In genomic region chr9:109096251-109096661, GRCm38 (mm10) we compare ENCODE assay signal across 8 mouse cellular contexts. TPM values are rescaled to one million over a fixed set of nuclear protein-coding genes. Genes with fewer than 3 reads are reported as not detected.
DNase-seq lines count a peak whose midpoint lies in the region; ATAC-seq and TF ChIP-seq lines count a peak whose summit lies in the region.

No protein-coding gene starts in this region.

- H3K9ac ChIP-seq in hindbrain, embryonic 15.5 days: peak overlapping the region; percentile 80
- H3K9ac ChIP-seq in midbrain, embryonic 13.5 days (replicated peaks): peak overlapping the region; percentile 93

- intact Hi-C loops in gastrocnemius, adult 2 months (cut with DNase I): no loop called here

- ATAC-seq in hindbrain, embryonic 15.5 days (ENCODE audit: low FRiP score, low read depth): no peak
- no peak for ATAC-seq in midbrain, embryonic 13.5 days

- peaks cover 19% of the 10 kb centered on the region for H3K4me1 ChIP-seq in thymus, adult 2 months (replicated peaks; ENCODE audit: control insufficient read depth, insufficient read depth, low read length)
- peaks cover 52% of the 10 kb centered on the region for H3K4me1 ChIP-seq in hindbrain, embryonic 15.5 days (replicated peaks)
- peaks cover 53% of the 10 kb centered on the region for H3K4me1 ChIP-seq in midbrain, embryonic 13.5 days (replicated peaks)

- no peak for TF ChIP-seq CTCF in gastrocnemius, adult 2 months (IDR thresholded peaks at IDR 0.05)
- TF ChIP-seq CTCF in thymus, adult 2 months (IDR thresholded peaks at IDR 0.05; ENCODE audit: borderline replicate concordance, control insufficient read depth, extremely low read depth, insufficient read depth, low read length, poor library complexity): no peak

- TF ChIP-seq POLR2A in thymus, adult 2 months (IDR thresholded peaks at IDR 0.05; ENCODE audit: control insufficient read depth, extremely low read depth, insufficient read depth, low read length, poor library complexity): no peak

- peak overlapping the region; percentile 87 for H3K4me3 ChIP-seq in gastrocnemius, adult 2 months
- H3K4me3 ChIP-seq in thymus, adult 2 months (ENCODE audit: control insufficient read depth, insufficient read depth, low read length): peak overlapping the region; percentile 84
- H3K4me3 ChIP-seq in hindbrain, embryonic 15.5 days: peak overlapping the region; percentile 66
- peak overlapping the region; percentile 73 for H3K4me3 ChIP-seq in midbrain, embryonic 13.5 days (replicated peaks)

- no peaks in the 10 kb centered on the region for H3K27me3 ChIP-seq in thymus, adult 2 months (ENCODE audit: control insufficient read depth, insufficient read depth, low read length)
- no peaks in the 10 kb centered on the region for H3K27me3 ChIP-seq in hindbrain, embryonic 15.5 days
- no peaks in the 10 kb centered on the region for H3K27me3 ChIP-seq in midbrain, embryonic 13.5 days

- 90% methylated on average over 9 of the region's 9 CpGs for WGBS in thymus, adult 2 months
- WGBS in hindbrain, embryonic 15.5 days: 5% methylated on average over 9 of the region's 9 CpGs
- 6% methylated on average over 9 of the region's 9 CpGs for WGBS in midbrain, embryonic 13.5 days

- H3K36me3 ChIP-seq in thymus, adult 2 months (ENCODE audit: control insufficient read depth, insufficient read depth, low read length): no peaks in the 10 kb centered on the region
- H3K36me3 ChIP-seq in hindbrain, embryonic 15.5 days: peaks cover 7% of the 10 kb centered on the region
- peaks cover 41% of the 10 kb centered on the region for H3K36me3 ChIP-seq in midbrain, embryonic 13.5 days

- peak overlapping the region; percentile 80 for H3K27ac ChIP-seq in gastrocnemius, adult 2 months
- no peak overlapping the region for H3K27ac ChIP-seq in thymus, adult 2 months (ENCODE audit: control insufficient read depth, insufficient read depth, low read length)
- H3K27ac ChIP-seq in hindbrain, embryonic 15.5 days (replicated peaks): peak overlapping the region; percentile 98
- H3K27ac ChIP-seq in midbrain, embryonic 13.5 days: peak overlapping the region; percentile 100

- no peak for DNase-seq in gastrocnemius, adult 2 months
- no peak for DNase-seq in gastrocnemius, adult 18-20 months (ENCODE audit: low spot score)
- no peak for DNase-seq in thymus, adult 2 months
- no peak for DNase-seq in thymus, postnatal 36 days
- DNase-seq in urinary bladder, adult 18-20 months (ENCODE audit: low spot score in 2 of 2): no peak
- DNase-seq in cerebellum, postnatal 25 days: no peak

- H3K4me2 ChIP-seq in hindbrain, embryonic 15.5 days: peak overlapping the region; percentile 86
- peak overlapping the region; percentile 99 for H3K4me2 ChIP-seq in midbrain, embryonic 13.5 days (replicated peaks)

- H3K9me3 ChIP-seq in hindbrain, embryonic 15.5 days: no peaks in the 10 kb centered on the region
- no peaks in the 10 kb centered on the region for H3K9me3 ChIP-seq in midbrain, embryonic 13.5 days

RNA-seq across cellular contexts. Expression of gene Plxnb1, which starts 1.1 kb away (rescaled TPM):
- 1 to 10 TPM in 1 of 2 experiments, under 1 TPM in 1; 0.54 to 1.1 TPM for total RNA-seq in gastrocnemius, adult 2 months (2021)
- total RNA-seq in gastrocnemius, adult 18-20 months (2021): 1 to 10 TPM in 1 of 2 experiments, under 1 TPM in 1; 0.68 to 1.4 TPM
- 22.4 and 25.6 TPM in 2 replicates for polyA plus RNA-seq in thymus, adult 2 months (2012; rRNA removed)
- 19.2 and 19.8 TPM in 2 replicates for polyA plus RNA-seq in hindbrain, embryonic 15.5 days (2015; fragmentation: Nextera tagmentation; extraction: Ambion mirVana)
- 28.2 and 33.3 TPM in 2 replicates for polyA plus RNA-seq in midbrain, embryonic 13.5 days (2015; fragmentation: Nextera tagmentation; extraction: Ambion mirVana)

RNA-seq across cellular contexts. Expression of gene Tma7, which starts 13.9 kb away (rescaled TPM):
- total RNA-seq in gastrocnemius, adult 2 months (2021): 100 to 1,000 TPM; 316 to 321 TPM
- total RNA-seq in gastrocnemius, adult 18-20 months (2021): 100 to 1,000 TPM; 325 to 344 TPM
- 31.4 and 52.2 TPM in 2 replicates for polyA plus RNA-seq in thymus, adult 2 months (2012; rRNA removed)
- polyA plus RNA-seq in hindbrain, embryonic 15.5 days (2015; fragmentation: Nextera tagmentation; extraction: Ambion mirVana): 653 and 743 TPM in 2 replicates
- 724 and 757 TPM in 2 replicates for polyA plus RNA-seq in midbrain, embryonic 13.5 days (2015; fragmentation: Nextera tagmentation; extraction: Ambion mirVana)

RNA-seq across cellular contexts. Expression of gene Ccdc51, which starts 14.0 kb away (rescaled TPM):
- total RNA-seq in gastrocnemius, adult 2 months (2021): 1 to 10 TPM; 6.5 to 7.9 TPM
- total RNA-seq in gastrocnemius, adult 18-20 months (2021): 1 to 10 TPM; 7.9 to 8.1 TPM
- polyA plus RNA-seq in thymus, adult 2 months (2012; rRNA removed): 11.7 and 11.9 TPM in 2 replicates
- polyA plus RNA-seq in hindbrain, embryonic 15.5 days (2015; fragmentation: Nextera tagmentation; extraction: Ambion mirVana): 12.3 and 13.1 TPM in 2 replicates
- polyA plus RNA-seq in midbrain, embryonic 13.5 days (2015; fragmentation: Nextera tagmentation; extraction: Ambion mirVana): 12.8 and 14.6 TPM in 2 replicates

RNA-seq across cellular contexts. Expression of gene Atrip, which starts 22.3 kb away (rescaled TPM):
- total RNA-seq in gastrocnemius, adult 2 months (2021): 1 to 10 TPM; 8.0 to 8.5 TPM
- total RNA-seq in gastrocnemius, adult 18-20 months (2021): 1 to 10 TPM; 8.9 to 9.2 TPM
- polyA plus RNA-seq in thymus, adult 2 months (2012; rRNA removed): 37.9 and 39.9 TPM in 2 replicates
- polyA plus RNA-seq in hindbrain, embryonic 15.5 days (2015; fragmentation: Nextera tagmentation; extraction: Ambion mirVana): 30.5 and 30.9 TPM in 2 replicates
- 31.0 and 31.7 TPM in 2 replicates for polyA plus RNA-seq in midbrain, embryonic 13.5 days (2015; fragmentation: Nextera tagmentation; extraction: Ambion mirVana)

RNA-seq across cellular contexts. Expression of gene Trex1, which starts 36.7 kb away (rescaled TPM):
- total RNA-seq in gastrocnemius, adult 2 months (2021): 10 to 100 TPM; 13.2 TPM
- 10 to 100 TPM; 13.1 to 17.2 TPM for total RNA-seq in gastrocnemius, adult 18-20 months (2021)
- 210 and 228 TPM in 2 replicates for polyA plus RNA-seq in thymus, adult 2 months (2012; rRNA removed)
- 13.6 and 14.5 TPM in 2 replicates for polyA plus RNA-seq in hindbrain, embryonic 15.5 days (2015; fragmentation: Nextera tagmentation; extraction: Ambion mirVana)
- 13.6 and 14.5 TPM in 2 replicates for polyA plus RNA-seq in midbrain, embryonic 13.5 days (2015; fragmentation: Nextera tagmentation; extraction: Ambion mirVana)

Comparison
In these comparisons a context has a peak if more than half of its experiments do, and no peak if none do; other contexts are left out.
1. RNA of gene Tma7, which starts 13.9 kb away (polyA plus RNA-seq): 724 to 757 TPM in midbrain, embryonic 13.5 days and 653 to 743 TPM in hindbrain, embryonic 15.5 days; 31.4 to 52.2 TPM in thymus, adult 2 months; every median in the first group is over 10 times any median in the second.
2. Peak in every context shown above with its lines, with median percentiles within 50 percentile points of each other: H3K4me3 ChIP-seq.